Mouse (Mus musculus) naive thymus-derived CD4-positive, alpha-beta T cell, adult 2 months (primary cell): ENCODE measurements around the gene 6030445D17Rik.

ENCODE experiments used
- DNase-seq: peaks from one replicate; pipeline ENCODE4 v3.0.0-alpha.2; 2011; ENCODE audit warnings: low read depth

6030445D17Rik gene

DNA sequence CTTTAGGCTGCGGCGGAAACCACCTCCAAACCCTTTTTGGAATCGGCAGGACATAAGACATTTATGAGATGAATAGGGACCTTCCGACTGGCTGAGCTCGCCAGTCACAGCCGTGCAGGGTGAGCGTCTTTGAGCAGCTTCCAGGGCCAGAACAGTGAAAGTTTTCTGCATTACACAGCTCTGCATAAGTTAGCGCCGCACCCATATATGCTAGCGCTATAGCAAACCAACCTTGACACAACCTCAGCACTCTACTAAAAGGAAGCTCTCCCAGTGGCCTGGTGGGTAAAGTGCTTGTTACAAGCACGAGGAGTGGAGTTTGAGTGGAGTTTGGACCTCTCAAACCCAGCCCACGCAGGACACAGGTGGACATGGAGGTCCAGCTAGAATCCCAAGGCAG, 2.8 kb upstream of the 6030445D17Rik start:
- no peak for DNase-seq

- DNase-seq, result no peak
Observed at GRCm38 (mm10) chr4:136461206-136461605, 844 bp upstream of the 6030445D17Rik start.

- DNase-seq, result no peak
Observed at GRCm38 (mm10) chr4:136461761-136462085, 327 bp upstream of the 6030445D17Rik start.

GRCm38 (mm10) chr4:136462839-136463178, 759 bp downstream of the 6030445D17Rik start:
- peak; percentile 57 for DNase-seq

DNA sequence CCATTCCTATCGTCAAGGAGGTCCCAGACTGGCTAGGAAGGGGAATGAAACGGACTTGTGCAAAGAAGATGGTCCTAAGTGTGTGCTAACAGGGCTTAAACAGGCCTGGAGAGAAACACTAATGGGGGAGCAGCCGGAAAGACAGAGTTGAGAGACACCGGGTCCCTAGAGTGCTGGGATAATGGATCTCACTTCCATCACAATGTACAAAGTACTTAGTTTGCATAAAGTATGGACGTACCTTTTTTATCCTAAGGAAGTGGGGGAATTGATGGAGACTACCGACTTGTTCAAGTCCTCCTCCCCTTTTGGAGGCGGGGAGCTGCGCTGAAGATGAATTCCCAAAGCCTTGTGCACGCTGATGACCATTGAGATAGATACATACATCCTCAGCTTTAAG, 1.4 kb downstream of the 6030445D17Rik start:
- DNase-seq, result no peak

DNA sequence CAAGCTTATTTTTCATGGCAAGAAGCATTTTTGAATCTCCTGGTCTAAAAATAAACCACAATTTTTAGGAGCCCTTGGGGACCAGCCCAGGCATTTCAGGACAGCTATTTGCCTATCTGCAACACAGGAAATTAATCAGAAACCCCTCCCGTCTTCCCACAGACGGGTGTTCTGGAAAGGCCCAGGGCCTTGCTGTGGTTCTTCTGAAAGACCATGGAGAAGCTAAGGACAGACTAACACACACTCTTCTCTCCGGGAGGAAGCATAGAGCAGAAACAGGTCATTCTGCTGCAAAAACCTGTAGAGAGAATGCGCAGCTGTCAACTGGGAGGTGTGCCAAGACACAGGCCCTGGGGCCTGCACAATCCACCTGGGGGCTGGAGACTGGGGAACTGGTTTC, 4.2 kb downstream of the 6030445D17Rik start:
- no peak for DNase-seq

DNA sequence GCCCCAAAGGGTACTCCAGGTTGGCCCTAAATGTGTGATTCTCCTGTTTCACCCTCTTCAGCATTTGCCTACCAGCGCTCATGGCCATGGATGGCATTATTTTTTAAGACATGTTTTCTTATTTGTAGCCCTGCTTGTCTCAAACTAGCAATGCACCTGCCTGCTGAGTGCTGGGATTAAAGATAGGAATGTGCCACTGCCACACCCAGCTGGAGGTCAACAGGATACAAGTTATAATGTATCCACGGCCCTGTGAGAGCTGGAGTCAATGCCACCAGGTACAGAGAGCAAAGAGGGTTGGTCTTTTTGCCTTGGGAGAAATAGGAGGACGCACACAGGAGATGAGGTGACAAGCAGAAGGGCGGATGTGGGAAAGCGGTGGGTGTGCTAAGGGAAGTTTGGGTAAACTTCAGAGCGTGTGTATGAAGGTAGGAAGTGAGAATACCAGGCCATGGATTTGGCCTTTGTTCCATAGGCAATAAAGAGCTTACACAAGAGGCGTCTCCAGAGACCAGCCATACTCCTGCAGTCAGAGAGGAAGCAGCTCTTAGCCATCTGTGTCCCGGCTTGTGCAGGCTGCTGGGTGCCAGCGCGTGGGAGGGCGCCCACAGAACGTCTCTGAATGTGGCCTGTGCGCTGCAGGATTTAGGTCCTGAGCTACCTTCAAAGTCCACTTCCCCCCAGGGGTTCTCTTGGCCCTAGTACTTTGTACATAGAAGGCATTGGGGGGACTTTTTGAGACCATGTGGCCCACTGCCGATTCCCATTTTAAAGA, 6.7 kb downstream of the 6030445D17Rik start:
- no peak for DNase-seq

DNA sequence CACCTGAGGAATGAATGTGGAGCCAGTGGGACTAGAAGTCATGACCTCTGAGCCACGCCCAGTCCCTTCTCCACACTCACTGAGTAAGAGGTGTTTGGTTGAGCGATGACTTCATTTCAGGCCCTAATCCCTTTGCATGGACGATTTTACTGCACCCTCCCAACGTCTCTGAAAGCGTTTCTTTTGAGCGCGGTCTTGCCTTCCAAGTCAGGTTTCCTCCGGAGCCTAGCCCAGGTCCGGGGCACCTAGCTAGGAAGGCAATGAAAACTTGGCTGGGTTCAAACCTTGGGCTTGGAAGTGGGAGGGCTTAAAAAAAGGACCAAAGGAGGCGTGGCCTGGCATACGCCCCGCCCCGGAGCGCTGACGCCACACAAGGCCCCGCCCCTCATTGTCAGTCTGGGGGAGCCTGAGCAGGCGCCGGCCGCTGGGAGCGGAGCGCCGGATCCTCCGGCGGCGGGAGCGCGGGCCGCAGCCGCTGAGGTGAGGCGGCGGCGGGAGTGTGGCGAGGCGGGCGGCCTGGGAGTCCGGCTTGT, 7.4 kb downstream of the 6030445D17Rik start, which contains the start of gene Luzp1:
Gene Luzp1 (plus strand): TSS at position 391 of the 533 bp plus-strand sequence.
- peak; percentile 91 for DNase-seq

DNA sequence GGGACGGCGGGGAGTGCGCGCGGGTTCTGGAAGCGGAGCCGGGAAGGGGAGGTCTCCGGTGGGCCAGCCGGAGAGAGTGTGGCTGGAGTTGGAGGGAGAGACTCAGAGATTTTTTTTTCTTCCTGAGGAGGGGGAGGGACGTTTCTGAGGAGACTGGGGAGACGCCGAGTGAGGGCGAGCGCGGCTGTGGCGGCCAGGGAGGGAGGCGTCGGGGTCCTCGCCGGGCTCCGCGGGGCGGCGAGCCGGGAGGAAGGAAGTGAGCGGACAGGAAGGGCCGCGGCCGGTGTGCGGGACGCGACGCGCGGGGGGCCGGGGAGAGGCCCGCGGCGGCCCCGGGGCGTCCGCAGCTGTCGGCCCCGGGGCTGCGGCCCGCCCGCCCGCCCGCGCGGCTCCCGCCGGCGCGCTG, 7.9 kb downstream of the 6030445D17Rik start:
- no peak for DNase-seq

GRCm38 (mm10) chr4:136470347-136471071, 8.5 kb downstream of the 6030445D17Rik start:
- DNase-seq, result peak; percentile 57

DNA sequence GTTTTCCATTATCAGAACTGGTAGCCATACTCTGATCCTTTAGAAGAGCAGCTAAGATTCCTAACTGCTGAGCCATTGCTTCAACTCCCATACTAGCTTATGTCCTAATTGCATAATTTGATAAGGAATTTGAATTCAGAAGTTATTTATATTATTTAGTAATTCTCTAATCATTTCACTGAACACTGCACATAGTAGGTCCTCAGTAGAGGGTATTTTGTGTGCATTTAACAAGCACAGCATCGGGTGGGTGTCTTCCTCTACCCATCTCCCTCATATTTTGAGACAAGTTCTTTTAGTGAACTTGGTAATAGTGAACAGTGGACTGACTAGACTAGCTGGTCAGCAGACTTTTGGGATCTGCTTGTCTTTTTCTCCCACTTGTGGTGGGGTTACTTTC, 14.6 kb downstream of the 6030445D17Rik start:
- no peak for DNase-seq

GRCm38 (mm10) chr4:136486549-136486948, 24.5 kb downstream of the 6030445D17Rik start:
- DNase-seq, result no peak

DNA sequence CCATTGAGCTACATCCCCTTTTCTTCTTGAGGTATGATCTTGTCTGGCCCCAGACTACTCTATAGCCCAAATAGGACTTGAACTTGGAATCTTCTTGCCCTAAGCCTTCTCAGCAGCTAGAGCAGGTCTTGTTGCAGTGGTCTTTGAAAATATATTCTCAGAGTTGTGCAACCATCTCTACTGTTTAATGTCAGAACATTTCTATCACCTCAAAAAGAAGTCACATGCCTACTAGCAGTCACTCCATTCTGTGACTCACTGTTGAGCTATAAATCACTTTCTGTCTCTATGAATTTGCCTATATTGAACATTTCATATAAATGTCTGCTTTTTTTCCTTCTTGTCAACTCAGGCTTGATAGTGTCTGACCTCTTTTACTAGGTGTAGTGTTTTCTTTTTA, 33.9 kb downstream of the 6030445D17Rik start:
- DNase-seq, result no peak

GRCm38 (mm10) chr4:136505426-136506215, 43.6 kb downstream of the 6030445D17Rik start:
- DNase-seq, result no peak

DNA sequence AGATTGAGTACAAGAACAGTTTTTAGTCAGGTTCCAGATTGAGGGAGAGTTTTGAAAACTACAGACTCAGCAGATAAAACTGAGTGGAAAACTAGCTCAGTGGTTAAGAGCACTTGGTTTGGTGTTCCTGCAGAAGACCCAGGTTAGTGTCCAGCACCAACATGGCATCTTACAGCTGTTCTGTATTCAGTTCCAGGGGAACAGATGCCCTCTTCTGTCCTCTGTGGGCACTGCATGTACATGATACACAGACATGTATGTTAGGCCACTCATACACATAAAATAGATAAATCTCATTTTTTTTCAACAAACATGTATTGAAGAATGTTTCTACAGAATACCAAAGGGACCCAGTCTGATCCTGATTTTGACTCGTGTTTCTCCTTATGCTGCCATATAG, 47.8 kb downstream of the 6030445D17Rik start:
- DNase-seq, result peak; percentile 67

GRCm38 (mm10) chr4:136511708-136512107, 49.7 kb downstream of the 6030445D17Rik start:
- DNase-seq, result no peak

GRCm38 (mm10) chr4:136512905-136513304, 50.9 kb downstream of the 6030445D17Rik start:
- DNase-seq, result no peak
